Mouse (Mus musculus) neural tube, embryonic 11.5 days (tissue): ENCODE data around the gene Ahsa1. TPM values are rescaled to one million over a fixed set of nuclear protein-coding genes. Genes with fewer than 3 reads are reported as not detected.
A peak's percentile ranks its signal among the peaks of the same experiment; 100 is the strongest.

ENCODE experiments used
- ATAC-seq: fragments of 200-750 bp; cut with Nextera tagmentation; 2 replicates; pipeline ENCODE4 v1.8.0; 2017; ENCODE audit warnings: moderate number of reproducible peaks, mild to moderate bottlenecking, moderate TSS enrichment, moderate library complexity; ENCODE audit not compliant: insufficient read depth, low FRiP score, low TSS enrichment
- DNase-seq: peaks from one replicate; pipeline ENCODE4 v3.0.0-alpha.2; 2015; ENCODE audit warnings: low spot score
- H3K27ac ChIP-seq: fragments of 300-500 bp; sonication (generic); 2 replicates; pipeline ENCODE4 v1.5.1; 2014; ENCODE audit warnings: low read depth, mild to moderate bottlenecking, low read length
- H3K27me3 ChIP-seq: fragments of 300-500 bp; sonication (generic); 2 replicates; pipeline ENCODE4 v1.6.1; 2014; ENCODE audit warnings: mild to moderate bottlenecking, low read length, mixed read lengths; ENCODE audit not compliant: control insufficient read depth, insufficient read depth
- H3K36me3 ChIP-seq: fragments of 300-500 bp; sonication (generic); 2 replicates; pipeline ENCODE4 v1.6.1; 2014; ENCODE audit warnings: mild to moderate bottlenecking, low read length, moderate library complexity, mixed read lengths; ENCODE audit not compliant: control insufficient read depth, insufficient read depth
- H3K4me1 ChIP-seq: fragments of 300-500 bp; sonication (generic); 2 replicates; pipeline ENCODE4 v1.6.1; 2014; ENCODE audit warnings: low read length, mixed read lengths; ENCODE audit not compliant: control insufficient read depth, insufficient read depth
- H3K4me2 ChIP-seq: fragments of 300-500 bp; sonication (generic); 2 replicates; pipeline ENCODE4 v1.6.1; 2014; ENCODE audit warnings: low read depth, mild to moderate bottlenecking, moderate library complexity
- H3K4me3 ChIP-seq: fragments of 300-500 bp; sonication (generic); 2 replicates; pipeline ENCODE4 v1.5.1; 2014; ENCODE audit warnings: low read depth, low read length
- H3K9ac ChIP-seq: fragments of 300-500 bp; sonication (generic); 2 replicates; pipeline ENCODE4 v1.6.1; 2014; ENCODE audit warnings: mild to moderate bottlenecking, low read length
- H3K9me3 ChIP-seq: fragments of 300-500 bp; sonication (generic); 2 replicates; pipeline ENCODE4 v1.6.1; 2016; ENCODE audit warnings: low read length; ENCODE audit not compliant: control insufficient read depth
- WGBS: fragments of 180-500 bp; shearing (Covaris S2); extraction: QIAGEN DNeasy Blood & Tissue Kit; methylation state at CpG from one replicate; pipeline ENCODE4 v1.1.7; 2014; 5-methylcytosine and 5-hydroxymethylcytosine counted together
- polyA plus RNA-seq: library from polyadenylated mRNA; unstranded; fragments of >200 nt; fragmentation: Nextera tagmentation; extraction: Ambion mirVana; gene quantifications from 2 replicates; pipeline ENCODE4 v1.2.1, GENCODE M21; 2014

Ahsa1 gene
- polyA plus RNA-seq = 224 and 233 TPM in 2 replicates

- H3K4me2 ChIP-seq = peak within 1 kb of the TSS; percentile 90
- WGBS = 0% methylated on average over 31 of the region's 31 CpGs
- H3K9ac ChIP-seq = peak within 1 kb of the TSS; percentile 69
- no peaks in the 10 kb centered on the region for H3K9me3 ChIP-seq
- peak within 1 kb of the TSS; percentile 71 for H3K27ac ChIP-seq
- ATAC-seq = peak; percentile 96
- peaks cover 9% of the 10 kb centered on the region for H3K4me1 ChIP-seq
- peak; percentile 91 for DNase-seq
- peaks cover 17% of the 10 kb centered on the region for H3K36me3 ChIP-seq
- H3K4me3 ChIP-seq = peak within 1 kb of the TSS; percentile 58
- H3K27me3 ChIP-seq = no peaks in the 10 kb centered on the region
Observed at GRCm38 (mm10) chr12:87266108-87266826, at the start of gene Ahsa1, which contains the start of gene Vipas39. Gene Ahsa1, plus strand, starts transcription at chr12:87266479. Gene Vipas39, minus strand, starts transcription at chr12:87266256.

DNA sequence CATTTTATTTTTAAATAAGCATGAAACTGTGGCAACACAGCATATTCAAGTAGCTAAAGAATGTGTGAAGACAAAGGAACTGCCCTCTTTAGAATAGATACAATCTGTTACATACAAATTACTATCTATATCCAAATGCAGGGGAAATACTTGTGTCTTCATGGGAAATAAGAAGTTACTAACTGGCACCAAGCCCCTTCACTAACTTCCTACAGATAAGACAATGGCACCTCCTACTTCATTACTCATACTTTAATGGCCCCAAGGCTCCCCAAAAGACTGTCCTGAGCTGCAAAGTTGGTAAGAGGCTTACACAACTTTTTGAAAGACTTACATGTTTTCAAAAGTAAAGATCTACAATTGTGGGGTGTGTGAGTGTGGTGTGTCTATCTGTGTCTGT, 48.7 kb upstream of the Ahsa1 start:
- ATAC-seq (no peak), DNase-seq (no peak)
- Histone ChIP-seq H3K9me3 (no peaks in the 10 kb centered on the region), H3K4me1 (no peaks in the 10 kb centered on the region), H3K9ac (no peak overlapping the region), H3K36me3 (no peaks in the 10 kb centered on the region), H3K4me2 (no peak overlapping the region), H3K27me3 (no peaks in the 10 kb centered on the region), H3K27ac (no peak overlapping the region), H3K4me3 (no peak overlapping the region)

DNA sequence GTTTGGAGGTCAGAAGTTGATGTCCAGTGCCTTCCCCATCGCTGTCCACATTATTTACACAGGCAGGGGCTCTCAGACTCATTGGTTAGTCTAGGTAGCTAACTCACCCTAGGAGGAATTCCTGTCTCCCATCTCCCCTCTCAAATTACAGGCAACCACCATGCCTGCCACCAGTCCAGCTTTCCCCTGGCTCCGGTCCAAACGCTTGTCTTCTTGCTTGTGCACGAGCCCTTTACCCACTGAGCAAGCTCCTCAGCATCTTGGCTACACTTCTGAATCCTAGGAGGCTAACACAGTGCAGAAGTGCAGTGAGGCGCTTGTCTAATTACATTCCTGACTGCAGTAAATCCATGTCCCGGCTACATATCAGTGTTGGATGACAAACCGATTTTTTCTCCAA, 46.9 kb upstream of the Ahsa1 start:
- H3K36me3 ChIP-seq = no peaks in the 10 kb centered on the region
- no peak overlapping the region for H3K4me3 ChIP-seq
- H3K4me1 ChIP-seq = no peaks in the 10 kb centered on the region
- no peak overlapping the region for H3K4me2 ChIP-seq
- ATAC-seq = no peak
- H3K9ac ChIP-seq = no peak overlapping the region
- H3K9me3 ChIP-seq = no peaks in the 10 kb centered on the region
- no peaks in the 10 kb centered on the region for H3K27me3 ChIP-seq
- DNase-seq = no peak
- WGBS = 74% methylated on average over 7 of the region's 7 CpGs
- no peak overlapping the region for H3K27ac ChIP-seq

DNA sequence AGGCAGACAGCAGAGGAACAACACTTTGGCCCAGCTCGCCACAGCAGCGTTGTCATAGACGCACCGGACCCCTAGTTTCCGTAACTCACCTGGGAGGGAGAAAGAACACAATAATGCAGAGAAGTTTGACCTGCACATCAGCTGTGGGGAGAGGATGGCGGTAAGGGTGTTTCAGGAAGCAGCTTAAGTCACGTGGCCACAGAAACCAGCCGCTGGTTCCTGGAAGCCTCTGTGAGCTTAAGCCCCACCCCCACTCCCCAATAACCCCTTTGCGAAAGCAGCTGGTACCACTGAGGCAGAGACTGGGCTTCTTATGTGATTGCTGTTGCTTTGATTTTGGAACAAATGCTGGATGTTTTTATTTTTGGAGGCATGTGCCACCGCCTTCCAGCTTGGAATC, 41.3 kb upstream of the Ahsa1 start:
- no peak for DNase-seq
- no peaks in the 10 kb centered on the region for H3K9me3 ChIP-seq
- H3K36me3 ChIP-seq = no peaks in the 10 kb centered on the region
- no peak overlapping the region for H3K4me3 ChIP-seq
- no peak overlapping the region for H3K4me2 ChIP-seq
- 73% methylated on average over 10 of the region's 10 CpGs for WGBS
- ATAC-seq = no peak
- no peak overlapping the region for H3K27ac ChIP-seq
- no peaks in the 10 kb centered on the region for H3K27me3 ChIP-seq
- H3K4me1 ChIP-seq = no peaks in the 10 kb centered on the region
- H3K9ac ChIP-seq = no peak overlapping the region

DNA sequence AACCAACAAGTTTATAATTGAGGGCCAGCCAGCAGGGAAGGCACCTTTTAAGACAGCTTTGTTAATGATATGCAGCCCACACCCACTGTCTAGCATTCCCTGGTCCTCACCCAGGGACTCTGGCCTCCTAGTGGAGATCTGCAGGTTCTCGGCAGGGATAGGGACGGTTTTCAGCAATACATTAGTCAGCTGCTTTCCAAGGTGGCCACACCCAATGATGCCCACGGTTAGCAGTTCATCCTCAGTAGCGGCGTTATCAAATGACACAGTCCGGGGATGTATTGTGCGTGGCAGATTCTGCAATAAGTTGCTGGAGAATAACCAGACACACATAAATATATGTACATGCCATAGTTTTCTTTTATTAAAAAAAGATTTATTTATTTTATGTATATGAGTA, 39.5 kb upstream of the Ahsa1 start:
- no peak overlapping the region for H3K27ac ChIP-seq
- H3K27me3 ChIP-seq = no peaks in the 10 kb centered on the region
- no peak overlapping the region for H3K9ac ChIP-seq
- no peak overlapping the region for H3K4me2 ChIP-seq
- H3K36me3 ChIP-seq = no peaks in the 10 kb centered on the region
- WGBS = 79% methylated on average over 7 of the region's 7 CpGs
- no peaks in the 10 kb centered on the region for H3K9me3 ChIP-seq
- no peaks in the 10 kb centered on the region for H3K4me1 ChIP-seq
- DNase-seq (no peak), ATAC-seq (no peak)
- H3K4me3 ChIP-seq = no peak overlapping the region

DNA sequence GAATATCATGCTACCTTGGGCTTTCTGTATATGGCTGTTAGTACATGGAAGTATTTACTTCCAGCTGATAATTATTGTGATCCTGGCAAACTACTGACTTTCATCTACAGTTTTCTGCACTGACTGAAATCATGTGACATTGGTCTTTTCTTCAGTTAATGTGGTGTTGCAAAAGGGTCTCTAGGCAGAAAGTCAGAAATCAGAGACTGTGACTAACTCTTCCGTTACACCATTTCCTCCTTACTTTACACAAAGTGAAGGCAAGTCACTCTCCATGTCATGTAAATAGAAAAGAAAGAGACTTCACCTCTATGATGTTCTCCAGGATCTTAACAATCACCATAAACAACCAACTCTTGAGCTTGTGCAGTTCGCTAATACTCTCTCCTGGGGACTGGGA, 36.6 kb upstream of the Ahsa1 start:
- no peak overlapping the region for H3K9ac ChIP-seq
- DNase-seq = no peak
- H3K27me3 ChIP-seq = no peaks in the 10 kb centered on the region
- no peak overlapping the region for H3K27ac ChIP-seq
- no peaks in the 10 kb centered on the region for H3K36me3 ChIP-seq
- no peak for ATAC-seq
- 93% methylated on average over 2 of the region's 2 CpGs for WGBS
- no peak overlapping the region for H3K4me2 ChIP-seq
- H3K9me3 ChIP-seq = no peaks in the 10 kb centered on the region
- H3K4me3 ChIP-seq = no peak overlapping the region
- no peaks in the 10 kb centered on the region for H3K4me1 ChIP-seq

DNA sequence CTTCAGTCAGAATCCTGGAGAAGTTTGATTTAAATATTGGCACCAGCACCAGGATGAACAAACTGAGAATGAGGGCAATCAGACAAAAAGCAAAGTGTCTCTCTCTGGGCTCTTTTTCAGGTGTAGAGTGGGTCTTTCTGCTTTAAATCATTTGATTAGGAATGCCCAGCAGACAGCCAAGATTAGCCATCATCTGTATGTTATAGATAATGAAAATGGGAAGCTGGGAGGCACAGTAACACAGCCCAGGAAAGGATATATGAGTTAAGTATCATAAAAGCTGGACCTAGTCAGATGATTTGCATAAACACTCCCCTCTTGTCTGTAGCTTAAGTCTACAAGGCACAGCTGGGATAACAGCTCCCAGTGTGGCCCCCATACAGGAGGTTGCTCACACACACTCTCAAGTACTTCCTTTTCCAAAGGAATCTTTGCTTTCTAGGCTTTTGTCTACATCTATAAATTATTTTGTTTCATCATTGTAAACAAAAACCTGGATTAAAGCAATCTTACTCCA, 35.8 kb upstream of the Ahsa1 start:
- no peak for ATAC-seq
- H3K27ac ChIP-seq = no peak overlapping the region
- no peaks in the 10 kb centered on the region for H3K9me3 ChIP-seq

DNA sequence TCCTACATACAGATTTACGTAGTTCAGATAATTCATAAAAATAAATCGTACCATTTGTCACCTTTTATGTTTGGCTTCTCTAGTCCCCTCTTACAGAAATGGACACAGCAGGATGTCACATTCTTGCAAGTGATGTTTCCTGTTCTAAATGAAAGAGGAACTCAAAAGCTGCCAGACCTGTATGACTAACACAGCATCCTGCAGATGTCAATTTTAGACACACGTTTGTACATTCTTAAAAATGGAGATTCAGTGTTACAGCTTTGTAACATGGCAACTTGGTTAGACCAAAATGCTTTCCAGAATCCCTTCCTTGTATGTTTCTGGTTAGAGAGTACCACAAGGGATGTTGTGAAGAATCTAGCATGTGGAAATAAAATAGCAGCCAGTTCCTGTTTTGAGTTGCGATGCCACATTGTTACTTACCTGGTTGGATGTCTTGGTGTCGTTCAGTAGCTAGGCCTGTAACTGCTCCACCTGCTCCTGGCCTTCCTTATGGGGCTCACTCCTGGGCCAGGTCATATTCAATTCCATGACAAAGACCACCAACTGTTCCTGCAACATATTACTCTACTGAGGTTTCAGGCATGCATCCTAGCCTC, 29.3 kb upstream of the Ahsa1 start:
- ATAC-seq (no peak), DNase-seq (no peak)
- no peak overlapping the region for H3K4me2 ChIP-seq
- no peak overlapping the region for H3K27ac ChIP-seq
- H3K4me3 ChIP-seq = no peak overlapping the region
- no peaks in the 10 kb centered on the region for H3K9me3 ChIP-seq
- no peak overlapping the region for H3K9ac ChIP-seq
- H3K4me1 ChIP-seq = no peaks in the 10 kb centered on the region
- H3K27me3 ChIP-seq = no peaks in the 10 kb centered on the region
- peaks cover 13% of the 10 kb centered on the region for H3K36me3 ChIP-seq
- WGBS = 81% methylated on average over 5 of the region's 5 CpGs

More for the DNA sequence above, 35.8 kb upstream of the Ahsa1 start:
- Histone ChIP-seq H3K36me3 (no peaks in the 10 kb centered on the region), H3K4me3 (no peak overlapping the region), H3K4me2 (no peak overlapping the region), H3K9ac (no peak overlapping the region), H3K27me3 (no peaks in the 10 kb centered on the region), H3K4me1 (no peaks in the 10 kb centered on the region)
- no peak for DNase-seq

DNA sequence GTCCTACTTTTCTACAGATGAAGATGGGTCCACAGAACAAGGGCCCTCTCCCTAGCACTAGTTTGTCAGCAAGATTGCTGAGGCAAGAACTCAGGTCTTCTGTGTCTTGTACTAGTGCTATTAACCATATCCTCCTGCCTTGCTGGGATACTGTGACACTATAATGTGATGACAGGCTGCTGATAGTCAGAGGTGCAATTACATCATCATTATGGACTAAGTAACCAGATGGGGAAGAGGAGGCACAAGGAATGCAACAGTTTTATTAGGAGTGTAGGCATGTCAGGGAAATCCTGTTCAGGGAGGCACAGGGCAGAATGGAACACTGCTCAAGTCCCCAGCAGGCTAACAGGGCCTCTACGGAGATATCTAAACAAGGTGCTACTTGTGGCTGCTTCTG, 27.6 kb upstream of the Ahsa1 start, which contains the start of gene Noxred1:
TSS of gene Noxred1 (minus strand) at position 101 of the 400 bp plus-strand sequence.
- Histone ChIP-seq H3K9ac (no peak within 1 kb of the TSS), H3K36me3 (peaks cover 17% of the 10 kb centered on the region), H3K4me1 (no peaks in the 10 kb centered on the region), H3K4me3 (no peak within 1 kb of the TSS), H3K27ac (no peak within 1 kb of the TSS), H3K9me3 (no peaks in the 10 kb centered on the region), H3K27me3 (no peaks in the 10 kb centered on the region), H3K4me2 (no peak within 1 kb of the TSS)
- ATAC-seq (no peak), DNase-seq (no peak)
- WGBS = 93% methylated on average over 1 of the region's 1 CpGs
